Mouse (Mus musculus) A20 (cell line): ENCODE measurements around the gene Gm11037.

Source experiments
- DNase-seq: peaks from one replicate; pipeline ENCODE4 v3.0.0-alpha.2; 2011; ENCODE audit warnings: low read depth, low spot score

Gene Gm11037

DNA sequence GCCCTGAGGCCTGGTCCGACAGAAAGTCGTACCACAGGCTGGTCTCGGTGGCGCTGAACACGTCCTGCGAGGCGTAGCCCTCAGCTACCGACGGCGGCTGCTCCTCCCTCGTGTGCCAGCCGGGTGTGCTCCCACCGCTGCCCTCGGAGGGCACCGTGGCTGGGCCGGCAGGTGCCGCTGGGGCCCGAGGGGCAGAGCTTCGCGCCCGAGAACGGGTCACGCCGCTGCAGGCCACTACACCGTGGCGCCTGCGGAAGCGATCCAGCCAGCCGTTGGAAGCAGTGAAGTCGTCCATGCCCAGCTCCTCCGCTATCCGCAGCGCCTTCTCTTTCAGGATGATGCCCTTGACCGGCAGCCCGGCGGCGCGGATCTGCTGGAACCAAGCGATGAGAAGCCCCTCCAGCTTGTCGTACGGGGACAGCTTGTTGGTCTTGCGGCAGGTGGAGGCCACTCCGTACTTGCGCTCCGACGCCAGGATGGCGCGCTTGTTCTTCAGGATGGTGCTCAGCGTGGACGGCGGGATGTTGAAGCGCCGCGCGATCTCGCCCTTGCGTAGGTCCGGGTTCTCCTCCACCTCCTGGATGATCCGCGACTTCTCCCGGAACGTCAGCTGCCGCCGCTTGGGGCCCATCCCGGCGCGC is 46.1 kb downstream of the Gm11037 start:
- DNase-seq = peak; percentile 69

DNA sequence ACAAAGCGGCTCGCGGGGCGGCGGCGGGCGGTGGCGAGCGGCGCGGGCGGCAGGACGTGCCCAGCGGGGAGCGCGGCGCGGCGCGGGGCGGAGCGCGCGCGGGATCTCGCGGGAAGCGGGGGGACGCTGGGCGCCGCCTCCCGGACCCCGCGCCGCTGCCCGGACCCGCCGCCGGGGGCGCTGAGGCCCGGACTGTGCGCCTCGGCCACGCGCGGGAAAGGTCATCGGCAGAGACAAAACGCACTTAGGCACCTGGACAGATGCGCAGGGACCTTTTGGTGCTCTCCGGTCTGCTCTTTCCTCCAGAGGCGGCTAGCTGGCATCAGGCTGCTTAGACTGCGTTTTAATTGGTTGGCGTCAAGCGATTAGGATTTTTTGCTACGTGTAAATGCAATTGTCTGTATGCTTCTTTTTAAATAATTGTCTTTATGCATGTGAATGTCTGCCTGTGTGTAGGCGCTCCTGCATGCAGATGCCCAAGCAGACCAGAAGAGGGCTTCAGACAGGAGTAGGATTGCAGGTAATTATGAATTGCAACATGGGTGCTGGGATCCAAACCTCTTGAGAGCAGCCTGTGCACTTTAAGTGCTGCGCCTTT is 46.8 kb downstream of the Gm11037 start, which contains the start of gene Cenpb:
TSS of gene Cenpb (minus strand) at position 78 of the 598 bp plus-strand sequence.
- peak; percentile 91 for DNase-seq
